Mouse (Mus musculus) small intestine, adult 2 months (tissue): ENCODE data around the gene Nat10.

Experiments used
- CTCF ChIP-seq: fragments of 200-500 bp; IDR thresholded peaks from 2 replicates; pipeline ENCODE4 v1.5.1; 2012; ENCODE audit warnings: low read depth, mild to moderate bottlenecking, control low read depth, inconsistent platforms, low read length, moderate library complexity, mixed read lengths; ENCODE audit not compliant: insufficient replicate concordance, insufficient read length; ENCODE audit errors: extremely low read depth
- POLR2A ChIP-seq: fragments of 200-500 bp; IDR thresholded peaks from 2 replicates; pipeline ENCODE4 v1.6.1; 2012; ENCODE audit warnings: low read depth, mild to moderate bottlenecking, control low read depth, inconsistent platforms, low read length, moderate library complexity

GRCm38 (mm10) chr2:103796861-103797466, 35.9 kb upstream of the Nat10 start:
- TF ChIP-seq POLR2A (no peak; the same call in 1 of the 2 replicates), CTCF (no peak)
